14 mouse cellular contexts compared by ENCODE assay signal in genomic region chr6:124786756-124787420, GRCm38 (mm10). TPM values are rescaled to one million over a fixed set of nuclear protein-coding genes. Genes with fewer than 3 reads are reported as not detected.
DNase-seq lines count a peak whose midpoint lies in the region; ATAC-seq and TF ChIP-seq lines count a peak whose summit lies in the region.
"Had no signal": no experiment of that assay in that cellular context is flagged by ENCODE, and none has a peak within 500 bp of the region (broad histone marks: within the 10 kb centered on the region; RNA-seq: fewer than 3 reads in every experiment).

No protein-coding gene starts in this region.

- no peaks in the 10 kb centered on the region for H3K36me3 ChIP-seq in heart, adult 2 months (ENCODE audit: control insufficient read depth, insufficient read depth, low read length)
- H3K36me3 ChIP-seq: hindbrain, embryonic 15.5 days; limb, embryonic 12.5 days; midbrain, embryonic 15.5 days; neural tube, embryonic 13.5 days had no signal

- no peak overlapping the region for H3K4me3 ChIP-seq in layer of hippocampus, adult 2 months
- no peak overlapping the region for H3K4me3 ChIP-seq in heart, adult 2 months
- H3K4me3 ChIP-seq: hindbrain, embryonic 15.5 days; limb, embryonic 12.5 days; midbrain, embryonic 15.5 days; neural tube, embryonic 13.5 days had no signal

- WGBS in heart, adult 2 months: 53% methylated on average over 8 of the region's 8 CpGs

- H3K79me2 ChIP-seq in heart, adult 2 months (replicated peaks; ENCODE audit: control insufficient read depth, insufficient read depth, low read length): no peaks in the 10 kb centered on the region

- intact Hi-C loops in heart, adult 2 months (cut with DNase I): no loop called here

- H3K27me3 ChIP-seq in heart, adult 2 months (ENCODE audit: control insufficient read depth, insufficient read depth, low read length): no peaks in the 10 kb centered on the region
- H3K27me3 ChIP-seq: hindbrain, embryonic 15.5 days; limb, embryonic 12.5 days; midbrain, embryonic 15.5 days; neural tube, embryonic 13.5 days had no signal

- peak overlapping the region; percentile 10; the same call in 1 of the 2 replicates for H3K27ac ChIP-seq in layer of hippocampus, adult 2 months
- H3K27ac ChIP-seq in heart, adult 2 months: no peak overlapping the region
- H3K27ac ChIP-seq: hindbrain, embryonic 15.5 days; limb, embryonic 12.5 days; midbrain, embryonic 15.5 days; neural tube, embryonic 13.5 days had no signal

- TF ChIP-seq EP300 in heart, adult 2 months (IDR thresholded peaks at IDR 0.05; ENCODE audit: insufficient read depth, low read depth, low read length): no peak

- no peak for TF ChIP-seq POLR2A in heart, adult 2 months (IDR thresholded peaks at IDR 0.05; ENCODE audit: insufficient read depth, low read depth, low read length)

- peak; percentile 72 to 73; a peak in 3 of 4 replicates for ATAC-seq in hematopoietic stem cell, adult 5-6 weeks (replicated peaks in 1 of 2; ENCODE audit: insufficient read depth in 1 of 2, low FRiP score in 2 of 2, low TSS enrichment in 1 of 2, low read depth in 1 of 2, poor library complexity in 2 of 2, severe bottlenecking in 2 of 2)
- ATAC-seq in megakaryocyte, adult 5-6 weeks (ENCODE audit: poor library complexity, severe bottlenecking): peak; percentile 72
- ATAC-seq: midbrain, embryonic 15.5 days had no signal

- no peak for TF ChIP-seq CTCF in layer of hippocampus, adult 2 months (conservative IDR thresholded peaks at IDR 0.05)
- TF ChIP-seq CTCF in heart, adult 2 months (IDR thresholded peaks at IDR 0.05): no peak

- no peak for DNase-seq in layer of hippocampus, adult 2 months (ENCODE audit: low spot score in 2 of 2)
- DNase-seq in layer of hippocampus, postnatal 10 days (ENCODE audit: low spot score in 2 of 2): no peak
- DNase-seq in cerebellum, adult 11-12 months: peak; percentile 92
- DNase-seq in heart, adult 2 months: no peak
- no peak for DNase-seq in yolk sac, embryonic 10.5 days (ENCODE audit: low spot score)
- DNase-seq: adrenal gland, postnatal 14 days; layer of hippocampus, adult 9-11 months had no signal

- H3K9ac ChIP-seq in heart, adult 2 months (ENCODE audit: low read depth, low read length): no peak overlapping the region
- H3K9ac ChIP-seq: hindbrain, embryonic 15.5 days; limb, embryonic 12.5 days; midbrain, embryonic 15.5 days; neural tube, embryonic 13.5 days had no signal

- no peaks in the 10 kb centered on the region for H3K4me1 ChIP-seq in heart, adult 2 months (ENCODE audit: control insufficient read depth, insufficient read depth, low read length)
- H3K4me1 ChIP-seq: hindbrain, embryonic 15.5 days; midbrain, embryonic 15.5 days; neural tube, embryonic 13.5 days had no signal

RNA-seq across cellular contexts. Expression of gene Lrrc23, which starts 7.4 kb away (rescaled TPM):
- total RNA-seq in layer of hippocampus, adult 2 months (2021): 1 to 10 TPM; 1.4 to 1.6 TPM
- total RNA-seq in layer of hippocampus, postnatal 10 days (2021): 1 to 10 TPM; 1.8 to 3.6 TPM
- 1.1 and 3.3 TPM in 2 replicates for total RNA-seq in hematopoietic stem cell, adult 5-6 weeks (2017)
- not detected in 2 replicates for total RNA-seq in megakaryocyte, adult 5-6 weeks (2015)
- 0.26 and 3.9 TPM in 2 replicates for total RNA-seq in megakaryocyte, adult 5-6 weeks (2017)
- total RNA-seq in heart, adult 2 months (2021): not detected
- polyA plus RNA-seq in heart, adult 2 months (2012; rRNA removed): 0.53 and 3.2 TPM in 2 replicates
- total RNA-seq: adrenal gland, postnatal 14 days had no signal
- polyA plus RNA-seq: heart, embryonic 11.5 days had no signal

RNA-seq across cellular contexts. Expression of gene Eno2, which starts 17.4 kb away (rescaled TPM):
- 1,000 to 10,000 TPM in 1 of 2 experiments, 100 to 1,000 TPM in 1; 981 to 1,025 TPM for total RNA-seq in layer of hippocampus, adult 2 months (2021)
- 100 to 1,000 TPM; 476 to 480 TPM for total RNA-seq in layer of hippocampus, postnatal 10 days (2021)
- total RNA-seq in hematopoietic stem cell, adult 5-6 weeks (2017): 2.6 and 5.6 TPM in 2 replicates
- not detected in 2 replicates for total RNA-seq in megakaryocyte, adult 5-6 weeks (2015)
- not detected in 2 replicates for total RNA-seq in megakaryocyte, adult 5-6 weeks (2017)
- 1 to 10 TPM; 2.4 to 2.7 TPM for total RNA-seq in heart, adult 2 months (2021)
- 2.4 and 2.7 TPM in 2 replicates for polyA plus RNA-seq in heart, adult 2 months (2012; rRNA removed)

RNA-seq across cellular contexts. Expression of gene Spsb2, which starts 21.6 kb away (rescaled TPM):
- 1 to 10 TPM; 3.4 to 4.6 TPM for total RNA-seq in layer of hippocampus, adult 2 months (2021)
- total RNA-seq in layer of hippocampus, postnatal 10 days (2021): 1 to 10 TPM; 3.3 to 5.0 TPM
- 5.3 and 11.0 TPM in 2 replicates for total RNA-seq in hematopoietic stem cell, adult 5-6 weeks (2017)
- 5.1 and 8.0 TPM in 2 replicates for total RNA-seq in megakaryocyte, adult 5-6 weeks (2015)
- 10.3 and 14.0 TPM in 2 replicates for total RNA-seq in megakaryocyte, adult 5-6 weeks (2017)
- 1 to 10 TPM; 3.2 TPM for total RNA-seq in heart, adult 2 months (2021)
- 2.8 and 4.4 TPM in 2 replicates for polyA plus RNA-seq in heart, adult 2 months (2012; rRNA removed)

RNA-seq across cellular contexts. Expression of gene Tpi1, which starts 27.2 kb away (rescaled TPM):
- total RNA-seq in layer of hippocampus, adult 2 months (2021): 100 to 1,000 TPM; 713 to 768 TPM
- 100 to 1,000 TPM; 466 to 472 TPM for total RNA-seq in layer of hippocampus, postnatal 10 days (2021)
- 193 and 201 TPM in 2 replicates for total RNA-seq in hematopoietic stem cell, adult 5-6 weeks (2017)
- 134 and 144 TPM in 2 replicates for total RNA-seq in megakaryocyte, adult 5-6 weeks (2015)
- total RNA-seq in megakaryocyte, adult 5-6 weeks (2017): 93.8 and 113 TPM in 2 replicates
- total RNA-seq in heart, adult 2 months (2021): 100 to 1,000 TPM; 788 to 884 TPM
- 870 and 1,222 TPM in 2 replicates for polyA plus RNA-seq in heart, adult 2 months (2012; rRNA removed)

RNA-seq across cellular contexts. Expression of gene Atn1, which starts 30.6 kb away (rescaled TPM):
- 100 to 1,000 TPM; 159 to 164 TPM for total RNA-seq in layer of hippocampus, adult 2 months (2021)
- 100 to 1,000 TPM; 138 to 150 TPM for total RNA-seq in layer of hippocampus, postnatal 10 days (2021)
- 5.9 and 6.0 TPM in 2 replicates for total RNA-seq in hematopoietic stem cell, adult 5-6 weeks (2017)
- 25.7 and 29.8 TPM in 2 replicates for total RNA-seq in megakaryocyte, adult 5-6 weeks (2015)
- total RNA-seq in megakaryocyte, adult 5-6 weeks (2017): 3.0 and 10.9 TPM in 2 replicates
- 10 to 100 TPM; 44.3 to 47.8 TPM for total RNA-seq in heart, adult 2 months (2021)
- 24.5 and 32.8 TPM in 2 replicates for polyA plus RNA-seq in heart, adult 2 months (2012; rRNA removed)

Comparison
In these comparisons a context has a peak if more than half of its experiments do, and no peak if none do; other contexts are left out.
1. RNA of gene Eno2, which starts 17.4 kb away (total RNA-seq): 981 to 1,025 TPM in layer of hippocampus, adult 2 months and 476 to 480 TPM in layer of hippocampus, postnatal 10 days; 2.6 to 5.6 TPM in hematopoietic stem cell, adult 5-6 weeks, 2.4 to 2.7 TPM in heart, adult 2 months and not detected in megakaryocyte, adult 5-6 weeks; every median in the first group is over 10 times any median in the second.